Mouse (Mus musculus) cortical plate, adult 2 months (tissue): ENCODE measurements around the gene B430218F22Rik. TPM values are rescaled to one million over a fixed set of nuclear protein-coding genes. Genes with fewer than 3 reads are reported as not detected.
"Not testable (repeated sequence)": the region's sequence is repeated elsewhere in the genome, so short reads cannot be mapped to it uniquely, and the experiment has no call there.

Experiments used
- H3K27ac ChIP-seq: fragments of 200-500 bp; 2 replicates; pipeline ENCODE4 v1.5.1; 2012; ENCODE audit warnings: low read length, control low read depth, inconsistent platforms; ENCODE audit not compliant: insufficient read depth
- H3K4me1 ChIP-seq: fragments of 200-500 bp; 2 replicates; pipeline ENCODE4 v1.6.1; 2011; ENCODE audit warnings: low read length; ENCODE audit not compliant: control insufficient read depth, insufficient read depth
- H3K4me3 ChIP-seq: fragments of 200-500 bp; 2 replicates; pipeline ENCODE4 v1.5.1; 2011; ENCODE audit warnings: mild to moderate bottlenecking, low read length, control low read depth; ENCODE audit not compliant: insufficient read depth
- CTCF ChIP-seq: fragments of 200-500 bp; IDR thresholded peaks from 2 replicates; pipeline ENCODE4 v1.5.1; 2011; ENCODE audit warnings: mild to moderate bottlenecking, control low read depth, low read length; ENCODE audit not compliant: insufficient read depth; ENCODE audit errors: extremely low read depth
- POLR2A ChIP-seq: fragments of 200-500 bp; IDR thresholded peaks from 2 replicates; pipeline ENCODE4 v1.6.1; 2011; ENCODE audit warnings: mild to moderate bottlenecking, low read length, control low read depth; ENCODE audit not compliant: insufficient read depth; ENCODE audit errors: extremely low read depth
- polyA plus RNA-seq: library from polyadenylated mRNA; depleted of rRNA; stranded (reverse); fragments of >200 nt; gene quantifications from 2 replicates; pipeline ENCODE4 v1.2.3, GENCODE M21; 2012; rRNA removed

B430218F22Rik gene
- 0.61 and 0.63 TPM in 2 replicates for polyA plus RNA-seq

- Histone ChIP-seq H3K4me1 (no peaks in the 10 kb centered on the region; the same call in 1 of the 2 replicates), H3K27ac (peak within 1 kb of the TSS; percentile 30; the same call in 1 of the 2 replicates), H3K4me3 (peak within 1 kb of the TSS; percentile 80)
- TF ChIP-seq POLR2A (0 out of 2 replicates have a peak, but pooled peaks have one; percentile 40), CTCF (no peak)
Observed at GRCm38 (mm10) chr13:118386511-118387447, at the start of gene B430218F22Rik, which contains the start of gene Mrps30. Gene B430218F22Rik (plus strand): TSS chr13:118386630. Gene Mrps30 (minus strand): TSS chr13:118387252.

DNA sequence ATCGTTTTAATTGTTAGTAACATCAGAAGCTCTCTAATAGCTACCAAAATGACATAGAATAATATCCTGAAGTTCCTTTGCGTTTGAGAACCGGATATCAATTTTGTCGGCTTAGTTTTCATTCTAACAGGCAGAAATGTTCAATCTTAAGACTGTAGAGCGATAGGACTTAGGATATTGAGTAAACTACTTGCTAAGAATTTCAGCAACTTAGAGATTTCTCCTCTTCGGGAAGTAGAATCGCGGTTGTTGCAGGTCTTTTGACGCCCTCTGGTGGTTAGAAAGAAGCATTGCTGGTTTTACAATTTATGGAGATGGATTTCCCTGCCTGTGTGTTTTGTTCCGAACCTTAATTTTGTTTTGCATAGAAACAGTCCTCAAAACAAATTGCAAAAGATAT, 36.2 kb upstream of the B430218F22Rik start:
- no peak overlapping the region for H3K27ac ChIP-seq
- H3K4me1 ChIP-seq, result no peaks in the 10 kb centered on the region
- peak; percentile 65; the same call in 1 of the 2 replicates for TF ChIP-seq CTCF
- no peak for TF ChIP-seq POLR2A
- H3K4me3 ChIP-seq, result no peak overlapping the region

DNA sequence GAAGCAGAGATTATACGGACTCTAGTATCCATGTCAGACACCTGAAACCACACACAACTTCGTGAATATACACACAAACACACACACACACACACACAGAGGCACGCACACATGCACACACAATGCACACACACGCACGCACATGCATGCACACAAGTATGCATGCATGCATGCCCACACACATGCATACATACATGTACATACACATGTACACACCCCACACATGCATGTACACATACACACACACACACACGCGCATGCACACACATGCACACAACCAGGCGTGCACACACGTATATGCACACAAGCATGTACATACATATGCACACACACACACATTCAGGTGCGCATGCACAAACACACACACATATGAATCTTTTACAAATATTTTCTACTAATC, 35.6 kb upstream of the B430218F22Rik start:
- TF ChIP-seq POLR2A (no peak), CTCF (no peak)
- Histone ChIP-seq H3K27ac (no peak overlapping the region), H3K4me1 (no peaks in the 10 kb centered on the region), H3K4me3 (no peak overlapping the region)

DNA sequence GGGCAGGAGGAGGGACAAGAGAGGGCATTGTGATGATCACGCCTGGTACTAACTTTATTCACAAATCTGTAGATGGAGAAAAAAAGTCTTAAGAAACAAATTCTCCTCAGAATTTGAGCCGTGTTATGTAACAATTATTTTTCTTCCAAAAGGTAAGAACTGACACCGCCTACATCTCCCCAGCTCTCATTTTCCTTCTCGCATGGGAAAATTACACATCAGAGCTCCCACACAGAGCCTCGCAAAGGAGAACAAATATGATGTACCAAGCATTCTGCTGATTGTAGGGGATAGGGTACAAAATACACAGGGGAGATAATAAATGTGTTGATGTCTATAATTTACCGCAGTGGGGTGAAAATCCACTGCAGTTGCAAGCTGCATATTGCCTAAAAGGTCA, 23.1 kb upstream of the B430218F22Rik start:
- H3K4me3 ChIP-seq, result no peak overlapping the region
- TF ChIP-seq POLR2A (no peak), CTCF (no peak)
- H3K4me1 ChIP-seq, result peaks cover 2% of the 10 kb centered on the region; the same call in 1 of the 2 replicates
- H3K27ac ChIP-seq, result peak overlapping the region; percentile 90; the same call in 1 of the 2 replicates

DNA sequence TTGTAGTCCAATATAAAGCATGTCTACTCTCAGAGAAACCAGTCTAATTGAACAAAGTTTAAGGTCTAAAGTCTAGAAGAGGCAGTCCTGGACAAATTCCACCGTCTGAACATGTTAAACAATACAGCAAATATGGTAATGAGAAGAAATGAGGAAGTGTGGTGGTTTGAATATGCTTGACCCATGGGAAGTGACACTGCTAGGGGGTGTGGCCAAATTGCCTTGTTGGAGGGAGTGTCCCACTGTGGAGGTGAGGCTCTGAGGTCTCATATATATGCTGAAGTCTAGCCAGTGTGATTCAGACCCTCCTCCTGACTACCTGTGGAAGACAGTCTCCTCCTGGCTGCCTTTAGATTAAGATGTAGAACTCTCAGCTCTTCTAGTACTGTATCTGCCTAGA, 20.7 kb upstream of the B430218F22Rik start:
- Histone ChIP-seq H3K4me3 (no peak overlapping the region), H3K4me1 (peaks cover 2% of the 10 kb centered on the region; the same call in 1 of the 2 replicates), H3K27ac (no peak overlapping the region)
- TF ChIP-seq POLR2A, result no peak
- no peak for TF ChIP-seq CTCF

DNA sequence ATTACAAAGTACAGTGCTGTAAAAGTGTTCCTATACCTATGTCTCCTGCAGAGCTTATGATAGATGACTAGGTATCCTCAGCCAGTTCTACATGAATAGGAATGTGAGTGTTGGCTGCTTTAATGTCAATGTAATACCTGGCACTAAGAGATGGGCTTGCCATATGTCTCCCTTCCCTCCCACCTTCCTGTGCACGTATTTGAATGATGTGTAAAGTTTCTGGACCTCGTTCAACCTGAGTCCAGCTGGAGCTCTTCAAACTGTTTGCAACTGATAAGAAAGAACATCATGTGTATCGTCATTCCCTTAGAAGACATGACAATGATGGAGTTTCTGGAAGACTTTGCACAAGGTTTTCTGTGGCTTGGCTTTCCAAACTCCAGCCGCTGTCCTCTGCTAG, 13.6 kb upstream of the B430218F22Rik start:
- no peak overlapping the region for H3K27ac ChIP-seq
- TF ChIP-seq POLR2A (no peak), CTCF (no peak)
- H3K4me3 ChIP-seq, result no peak overlapping the region
- no peaks in the 10 kb centered on the region for H3K4me1 ChIP-seq

GRCm38 (mm10) chr13:118379155-118379554, 7.3 kb upstream of the B430218F22Rik start:
- no peak overlapping the region for H3K4me3 ChIP-seq
- no peak overlapping the region for H3K27ac ChIP-seq
- H3K4me1 ChIP-seq, result no peaks in the 10 kb centered on the region
- TF ChIP-seq CTCF (peak; percentile 79), POLR2A (no peak)

DNA sequence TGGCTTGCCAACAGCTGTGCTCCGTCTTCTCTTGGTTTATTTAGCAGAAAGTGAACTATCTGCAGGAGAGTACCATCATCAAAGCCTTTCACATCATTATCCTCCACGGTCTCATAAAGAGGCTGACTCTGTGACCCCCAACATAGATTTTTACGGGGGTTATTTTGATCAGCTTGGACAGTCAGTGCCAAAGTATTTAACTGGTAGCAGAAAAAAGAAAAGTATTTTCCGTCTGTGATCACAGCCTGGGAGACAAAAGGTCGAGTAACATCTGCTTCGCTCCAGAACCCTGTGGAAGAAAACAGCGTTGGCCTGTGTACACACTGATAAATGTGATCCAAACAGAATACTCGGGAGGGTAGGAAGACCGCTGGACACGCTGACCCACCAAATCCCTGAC, 6.0 kb upstream of the B430218F22Rik start:
- Histone ChIP-seq H3K4me1 (no peaks in the 10 kb centered on the region), H3K4me3 (no peak overlapping the region), H3K27ac (no peak overlapping the region)
- no peak for TF ChIP-seq CTCF
- no peak for TF ChIP-seq POLR2A

- peak overlapping the region; percentile 80 for H3K4me3 ChIP-seq
Observed at GRCm38 (mm10) chr13:118387448-118387801, 995 bp downstream of the B430218F22Rik start.

DNA sequence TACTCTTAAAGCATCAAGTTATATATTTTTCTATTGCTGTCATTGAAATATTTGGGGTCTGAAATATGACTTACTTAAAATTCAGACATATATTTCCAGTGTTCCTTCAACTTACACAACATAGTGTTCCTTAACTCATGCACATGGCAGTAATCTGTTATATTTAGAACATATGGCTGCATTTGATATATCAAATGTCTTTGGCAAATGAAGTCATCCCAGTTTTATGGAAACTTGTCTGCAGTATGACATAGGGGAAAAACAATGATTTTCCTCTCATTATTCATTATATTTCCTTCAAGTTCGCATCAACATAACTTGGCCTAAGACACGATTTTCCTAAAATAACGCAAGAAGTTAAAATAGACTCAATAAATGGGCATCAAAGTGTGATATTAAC, 9.4 kb downstream of the B430218F22Rik start:
- no peak for TF ChIP-seq POLR2A
- no peak for TF ChIP-seq CTCF
- Histone ChIP-seq H3K4me1 (no peaks in the 10 kb centered on the region), H3K4me3 (no peak overlapping the region), H3K27ac (no peak overlapping the region)

More at GRCm38 (mm10) chr13:118387448-118387801, 995 bp downstream of the B430218F22Rik start:
- H3K27ac ChIP-seq, H3K4me1 ChIP-seq: not testable (repeated sequence)
